Mouse (Mus musculus) granulocyte monocyte progenitor cell, adult 5-6 weeks (primary cell): Measurements from ENCODE around the gene Nkx2-5. TPM values are rescaled to one million over a fixed set of nuclear protein-coding genes. Genes with fewer than 3 reads are reported as not detected.

ENCODE experiments used
- ATAC-seq: replicated peaks from 2 replicates; pipeline ENCODE4 v1.8.0; 2016; ENCODE audit warnings: mild to moderate bottlenecking, moderate TSS enrichment, inconsistent platforms; ENCODE audit not compliant: poor library complexity, severe bottlenecking
- total RNA-seq, 2 experiments: library from RNA; stranded (forward) in 1 of 2; stranded (reverse) in 1 of 2; fragments of 200-712, 200-1000 nt in 1 of 2; fragments of >200 nt in 1 of 2; fragmentation: Nextera tagmentation in 1 of 2; gene quantifications; 2 replicates each; pipeline ENCODE4 v1.2.3; 2014 to 2017

Gene Nkx2-5
- total RNA-seq, 2 experiments from 2014 or later, result not detected

- ATAC-seq, result no peak
Measured at GRCm38 (mm10) chr17:26791580-26791979, 53.2 kb downstream of the Nkx2-5 start.

- no peak for ATAC-seq
Measured at GRCm38 (mm10) chr17:26790269-26791214, 54.3 kb downstream of the Nkx2-5 start.

GRCm38 (mm10) chr17:26789460-26790268 is 55.1 kb downstream of the Nkx2-5 start:
- ATAC-seq, result no peak

GRCm38 (mm10) chr17:26788986-26789385 is 55.8 kb downstream of the Nkx2-5 start:
- no peak for ATAC-seq

Other genes starting within 250 kb of the Nkx2-5 start
- gene Atp6v0e, start 181.8 kb downstream of the Nkx2-5 start, total RNA-seq (2014; fragmentation: Nextera tagmentation), result 197 and 242 TPM in 2 replicates
- 317 and 374 TPM in 2 replicates for gene Atp6v0e, start 181.8 kb downstream of the Nkx2-5 start, total RNA-seq (2017)
- gene Crebrf, start 129.4 kb downstream of the Nkx2-5 start, total RNA-seq (2014; fragmentation: Nextera tagmentation), result 18.8 and 30.0 TPM in 2 replicates
- 16.8 and 17.0 TPM in 2 replicates for gene Crebrf, start 129.4 kb downstream of the Nkx2-5 start, total RNA-seq (2017)
- 23.5 and 51.0 TPM in 2 replicates for gene Bnip1, start 63.9 kb downstream of the Nkx2-5 start, total RNA-seq (2014; fragmentation: Nextera tagmentation)
- gene Bnip1, start 63.9 kb downstream of the Nkx2-5 start, total RNA-seq (2017), result 39.2 and 46.8 TPM in 2 replicates
- 6.0 and 6.2 TPM in 2 replicates for gene Kifc5b, start 72.1 kb upstream of the Nkx2-5 start, total RNA-seq (2014; fragmentation: Nextera tagmentation)
- gene Kifc5b, start 72.1 kb upstream of the Nkx2-5 start, total RNA-seq (2017), result 8.7 and 12.6 TPM in 2 replicates
- 3.4 and 9.3 TPM in 2 replicates for gene Phf1, start 88.0 kb upstream of the Nkx2-5 start, total RNA-seq (2014; fragmentation: Nextera tagmentation)
- gene Phf1, start 88.0 kb upstream of the Nkx2-5 start, total RNA-seq (2017), result 1.4 and 2.1 TPM in 2 replicates
- 226 and 256 TPM in 2 replicates for gene Cuta, start 94.6 kb upstream of the Nkx2-5 start, total RNA-seq (2014; fragmentation: Nextera tagmentation)
- gene Cuta, start 94.6 kb upstream of the Nkx2-5 start, total RNA-seq (2017), result 47.5 and 60.5 TPM in 2 replicates
- gene Syngap1, start 96.2 kb upstream of the Nkx2-5 start, total RNA-seq (2014; fragmentation: Nextera tagmentation), result 7.2 and 10.1 TPM in 2 replicates
- gene Syngap1, start 96.2 kb upstream of the Nkx2-5 start, total RNA-seq (2017), result 0.31 and 0.69 TPM in 2 replicates
- 9.4 and 14.4 TPM in 2 replicates for gene Zbtb9, start 128.2 kb upstream of the Nkx2-5 start, total RNA-seq (2014; fragmentation: Nextera tagmentation)
- gene Zbtb9, start 128.2 kb upstream of the Nkx2-5 start, total RNA-seq (2017), result 14.3 and 17.7 TPM in 2 replicates
- gene Bak1, start 184.0 kb upstream of the Nkx2-5 start, total RNA-seq (2014; fragmentation: Nextera tagmentation), result 137 and 143 TPM in 2 replicates
- 55.9 and 59.2 TPM in 2 replicates for gene Bak1, start 184.0 kb upstream of the Nkx2-5 start, total RNA-seq (2017)
- 4.0 and 8.5 TPM in 2 replicates for gene Itpr3, start 212.3 kb upstream of the Nkx2-5 start, total RNA-seq (2014; fragmentation: Nextera tagmentation)
- gene Itpr3, start 212.3 kb upstream of the Nkx2-5 start, total RNA-seq (2017), result 6.1 and 6.5 TPM in 2 replicates